Mouse (Mus musculus) C2C12 (cell line): ENCODE results near the gene Fam172a. TPM values are rescaled to one million over a fixed set of nuclear protein-coding genes. Genes with fewer than 3 reads are reported as not detected.

Source experiments
- H3K27me3 ChIP-seq: one replicate; pipeline ENCODE4 v1.6.1; 2011; ENCODE audit not compliant: control insufficient read depth, insufficient read depth, insufficient read length
- H3K36me3 ChIP-seq: one replicate; pipeline ENCODE4 v1.6.1; 2011; ENCODE audit not compliant: control insufficient read depth, insufficient read depth
- H3K4me3 ChIP-seq: one replicate; pipeline ENCODE4 v1.5.1; 2011; ENCODE audit warnings: mild to moderate bottlenecking, control low read depth; ENCODE audit not compliant: poor library complexity, insufficient read depth, severe bottlenecking
- H3K79me2 ChIP-seq: one replicate; pipeline ENCODE4 v1.6.1; 2011; ENCODE audit not compliant: control insufficient read depth, insufficient read depth
- H3K79me3 ChIP-seq: one replicate; pipeline ENCODE4 v1.6.1; 2011; ENCODE audit warnings: low read depth, control low read depth
- H3ac ChIP-seq: one replicate; pipeline ENCODE3; 2011; ENCODE audit warnings: low read depth; ENCODE audit not compliant: control insufficient read depth, insufficient read length
- CEBPB ChIP-seq: IDR thresholded peaks from one replicate; pipeline ENCODE4 v1.6.1; 2011; ENCODE audit warnings: low read depth, mild to moderate bottlenecking, control low read depth, moderate library complexity
- CTCF ChIP-seq: IDR thresholded peaks from one replicate; pipeline ENCODE4 v1.5.1; 2011; ENCODE audit not compliant: control insufficient read depth, insufficient read depth, insufficient read length
- FOSL1 ChIP-seq: IDR thresholded peaks from one replicate; pipeline ENCODE4 v1.8.0; 2011; ENCODE audit warnings: mild to moderate bottlenecking, low read length; ENCODE audit not compliant: poor library complexity, insufficient read depth, severe bottlenecking
- MAX ChIP-seq: IDR thresholded peaks from one replicate; pipeline ENCODE4 v1.6.1; 2011; ENCODE audit warnings: mild to moderate bottlenecking, control low read depth
- MYOD1 ChIP-seq: IDR thresholded peaks from one replicate; pipeline ENCODE4 v1.6.1; 2011; ENCODE audit warnings: low read depth; ENCODE audit not compliant: control insufficient read depth, insufficient read length
- MYOG ChIP-seq: IDR thresholded peaks from one replicate; pipeline ENCODE4 v1.6.1; 2011; ENCODE audit not compliant: control insufficient read depth, insufficient read length; ENCODE audit errors: extremely low read depth
- USF1 ChIP-seq: IDR thresholded peaks from one replicate; pipeline ENCODE4 v1.6.1; 2011; ENCODE audit warnings: low read depth, mild to moderate bottlenecking, control low read depth, moderate library complexity
- polyA plus RNA-seq: library from polyadenylated mRNA; unstranded; fragments of >200 nt; fragmentation: generic; extraction: Trizol; gene quantifications from one replicate; pipeline ENCODE4 v1.2.1, GENCODE M21; 2012; ENCODE audit warnings: missing spikeins

Gene Fam172a
- polyA plus RNA-seq, 1 experiment, result 4.9 TPM

DNA sequence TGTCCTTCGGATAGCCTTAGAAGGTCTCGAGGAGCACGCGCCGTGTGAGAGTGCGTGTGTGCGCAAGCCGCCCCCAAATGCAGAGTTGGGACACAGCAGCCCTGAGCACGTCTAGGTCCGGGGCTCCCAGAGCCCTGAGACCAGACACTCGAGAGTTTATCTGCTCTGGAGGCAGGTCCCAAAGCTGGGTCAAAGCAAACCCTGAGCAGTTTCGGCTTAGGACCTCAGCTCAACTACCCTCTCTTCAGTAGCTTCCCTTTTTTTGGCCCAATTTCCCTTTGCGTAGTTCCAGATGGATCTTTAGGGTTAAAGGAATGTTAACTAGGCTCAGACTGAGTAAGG lies 508.9 kb downstream of the Fam172a start:
- TF ChIP-seq MAX (no peak), FOSL1 (no peak), CTCF (no peak), MYOD1 (no peak), USF1 (no peak), MYOG (no peak), CEBPB (no peak)
- no peaks in the 10 kb centered on the region for H3K27me3 ChIP-seq

DNA sequence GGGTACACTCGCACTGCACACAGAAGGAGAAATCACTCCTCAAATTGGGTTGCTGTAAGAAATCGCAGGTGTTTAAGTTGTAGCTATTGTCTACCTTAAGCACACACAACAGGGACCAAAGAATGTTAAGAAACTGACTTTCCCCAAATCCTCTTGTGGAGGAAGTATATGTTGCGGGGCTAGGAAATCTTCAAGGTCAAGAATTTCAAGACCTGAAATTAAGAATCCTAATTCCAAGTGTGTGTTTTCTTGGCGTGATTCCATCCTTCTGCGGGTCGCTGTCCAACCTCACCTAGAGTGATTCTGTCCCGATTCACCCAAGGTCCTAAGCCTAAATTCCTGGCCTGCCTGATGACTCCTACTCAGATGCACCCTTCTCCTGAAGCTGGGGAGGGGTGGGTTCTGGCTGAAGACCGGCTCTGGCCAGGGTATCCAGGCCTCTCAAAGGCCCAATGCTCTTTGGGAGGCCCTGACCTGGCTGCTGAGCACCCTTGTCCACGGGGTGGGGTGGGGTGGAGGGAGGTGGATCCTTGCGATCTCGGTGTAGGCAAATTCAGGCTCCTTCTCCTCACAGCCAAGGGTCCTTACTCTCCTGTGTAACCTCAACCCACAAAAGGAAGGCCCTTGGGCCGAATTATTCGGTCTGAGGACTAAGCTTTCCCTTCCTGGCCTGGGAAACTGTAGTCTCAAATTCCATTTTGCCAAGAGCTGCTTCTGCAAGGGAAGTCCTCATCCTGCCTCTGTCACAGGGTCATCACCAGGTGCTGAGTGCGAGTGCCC lies 509.6 kb downstream of the Fam172a start:
- H3K27me3 ChIP-seq, result no peaks in the 10 kb centered on the region
- no peak overlapping the region for H3K4me3 ChIP-seq
- H3K79me3 ChIP-seq, result no peaks in the 10 kb centered on the region
- no peak overlapping the region for H3ac ChIP-seq
- no peaks in the 10 kb centered on the region for H3K79me2 ChIP-seq
- no peak for TF ChIP-seq MAX
- no peak for TF ChIP-seq USF1
- TF ChIP-seq FOSL1, result no peak
- TF ChIP-seq MYOG, result no peak
- no peak for TF ChIP-seq MYOD1
- TF ChIP-seq CEBPB, result no peak
- TF ChIP-seq CTCF, result no peak
- H3K36me3 ChIP-seq, result peaks cover 7% of the 10 kb centered on the region

More for the DNA sequence above, 508.9 kb downstream of the Fam172a start:
- peaks cover 7% of the 10 kb centered on the region for H3K36me3 ChIP-seq
- H3K79me2 ChIP-seq, result peaks cover 7% of the 10 kb centered on the region
- H3K4me3 ChIP-seq, result no peak overlapping the region
- H3K79me3 ChIP-seq, result peaks cover 1% of the 10 kb centered on the region
- no peak overlapping the region for H3ac ChIP-seq

DNA sequence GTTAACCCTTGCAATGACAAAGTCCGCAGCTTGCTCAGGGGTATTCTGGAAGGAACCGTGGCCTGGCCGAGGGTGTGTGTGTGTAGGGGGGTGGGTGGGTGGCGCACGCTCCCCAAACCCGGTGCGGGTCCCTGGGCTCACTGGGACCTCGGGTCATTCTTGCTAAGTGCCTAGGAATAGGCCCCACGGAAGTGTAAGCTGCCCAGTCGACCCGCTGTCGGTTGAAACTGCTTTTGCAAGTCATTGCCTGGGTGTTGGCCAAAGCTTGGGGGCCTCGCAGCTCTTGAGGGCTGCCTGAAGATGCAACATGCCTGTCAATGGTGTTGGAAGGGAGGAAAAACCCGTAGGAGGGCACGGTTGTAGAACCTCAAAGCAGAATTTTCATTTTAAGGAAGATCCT lies 510.3 kb downstream of the Fam172a start:
- Histone ChIP-seq H3K4me3 (no peak overlapping the region), H3ac (no peak overlapping the region), H3K79me3 (no peaks in the 10 kb centered on the region), H3K79me2 (no peaks in the 10 kb centered on the region), H3K27me3 (no peaks in the 10 kb centered on the region), H3K36me3 (peaks cover 7% of the 10 kb centered on the region)
- TF ChIP-seq CEBPB, result no peak
- no peak for TF ChIP-seq MYOG

DNA sequence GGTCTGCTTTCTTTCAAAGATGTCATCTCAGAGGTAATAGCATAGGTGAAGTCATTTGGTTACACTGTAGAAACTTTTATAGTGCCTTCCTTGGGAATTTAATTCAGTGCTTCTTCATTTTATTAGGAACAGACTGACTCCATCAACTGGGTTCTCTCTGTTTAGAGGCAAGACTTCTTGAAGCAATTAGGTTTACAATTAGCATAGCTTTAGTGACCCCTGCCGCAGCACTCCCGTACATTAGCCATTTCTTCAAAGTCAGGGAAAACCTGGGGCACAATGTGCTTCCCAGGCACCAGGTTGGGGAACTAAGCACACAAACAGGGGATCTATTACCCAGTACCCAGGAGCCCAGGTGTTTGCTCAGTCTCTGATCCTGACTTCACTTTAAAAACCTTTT lies 511.3 kb downstream of the Fam172a start:
- H3K79me3 ChIP-seq, result no peaks in the 10 kb centered on the region
- TF ChIP-seq MAX, result no peak
- no peak overlapping the region for H3ac ChIP-seq
- no peaks in the 10 kb centered on the region for H3K27me3 ChIP-seq
- peaks cover 7% of the 10 kb centered on the region for H3K36me3 ChIP-seq
- no peak overlapping the region for H3K4me3 ChIP-seq
- no peaks in the 10 kb centered on the region for H3K79me2 ChIP-seq

DNA sequence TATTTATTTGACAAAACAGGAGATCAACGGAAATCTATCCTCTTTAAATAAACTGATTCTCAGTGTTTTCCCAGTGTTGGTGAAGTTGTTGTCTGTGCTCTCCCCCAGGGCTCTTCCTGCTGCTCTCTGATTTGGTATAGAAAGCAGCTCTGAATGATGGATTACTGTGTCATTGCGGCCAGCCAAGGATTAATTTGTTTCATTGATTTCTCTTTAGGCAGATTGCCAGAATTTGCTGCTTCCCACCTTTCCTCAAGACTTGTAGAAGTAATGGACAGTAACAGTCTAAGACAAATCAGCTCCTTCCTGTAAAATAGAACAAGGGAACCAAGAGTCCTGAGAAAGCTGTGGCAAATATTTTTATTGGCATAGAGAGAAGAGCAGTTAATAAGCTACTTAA lies 513.4 kb downstream of the Fam172a start:
- Histone ChIP-seq H3K27me3 (no peaks in the 10 kb centered on the region), H3K4me3 (no peak overlapping the region), H3K36me3 (no peaks in the 10 kb centered on the region), H3K79me3 (no peaks in the 10 kb centered on the region), H3ac (no peak overlapping the region), H3K79me2 (no peaks in the 10 kb centered on the region)
- no peak for TF ChIP-seq CTCF
